Mouse (Mus musculus): ENCODE data around the gene Dlgap1. TPM values are rescaled to one million over a fixed set of nuclear protein-coding genes. Genes with fewer than 3 reads are reported as not detected.

Gene Dlgap1
- total and polyA plus RNA-seq, 2 experiments from 2014 or later = 0.20 to 0.76 TPM

DNA sequence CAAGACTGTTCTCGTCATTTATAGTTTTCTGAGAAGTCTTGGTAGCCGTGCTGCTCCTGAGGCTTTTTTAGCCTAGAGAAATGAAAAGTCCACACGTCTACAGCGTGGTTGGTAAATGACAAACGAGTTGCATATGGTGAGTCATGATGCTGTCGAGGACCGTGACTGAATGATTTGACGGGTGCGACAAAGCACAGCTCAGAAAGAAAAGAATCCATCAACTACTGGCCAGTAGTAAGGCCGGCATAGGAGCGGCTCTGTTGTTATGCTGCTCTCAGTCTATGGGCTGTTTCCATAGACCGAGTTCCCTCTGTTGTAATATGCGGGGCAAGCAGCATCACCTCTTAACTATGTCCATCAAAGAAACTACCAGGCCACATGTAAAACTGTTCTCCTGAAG is 620.3 kb downstream of the Dlgap1 start:
- 58% methylated on average over 13 of the region's 13 CpGs for WGBS
- H3K4me2 ChIP-seq (ENCODE audit: low read depth, low read length) = no peak overlapping the region
- no peaks in the 10 kb centered on the region for H3K27me3 ChIP-seq (ENCODE audit: control insufficient read depth, insufficient read depth, low read length)
- no peak overlapping the region for H3K9ac ChIP-seq (replicated peaks; ENCODE audit: low read depth, low read length)
- DNase-seq (ENCODE audit: low spot score) (no peak), ATAC-seq (ENCODE audit: insufficient read depth, low read depth) (no peak)
- no peaks in the 10 kb centered on the region for H3K9me3 ChIP-seq (replicated peaks; ENCODE audit: control insufficient read depth, low read length)
- peaks cover 4% of the 10 kb centered on the region; the same call in 1 of the 2 replicates for H3K4me1 ChIP-seq (ENCODE audit: control insufficient read depth, insufficient read depth)
- TF ChIP-seq EP300 (IDR thresholded peaks at IDR 0.05; ENCODE audit: low read depth) = no peak
- TF ChIP-seq CTCF (IDR thresholded peaks at IDR 0.05; ENCODE audit: low read depth) = no peak
- H3K36me3 ChIP-seq (replicated peaks; ENCODE audit: control insufficient read depth, insufficient read depth, low read length) = no peaks in the 10 kb centered on the region
- no peak overlapping the region for H3K4me3 ChIP-seq (ENCODE audit: low read depth, low read length)
- H3K27ac ChIP-seq (ENCODE audit: low read depth) = no peak overlapping the region

- no peaks in the 10 kb centered on the region for H3K36me3 ChIP-seq (replicated peaks; ENCODE audit: control insufficient read depth, insufficient read depth, low read length)
- DNase-seq (ENCODE audit: low spot score) (no peak), ATAC-seq (ENCODE audit: insufficient read depth, low read depth) (no peak)
- H3K4me2 ChIP-seq (ENCODE audit: low read depth, low read length) = no peak overlapping the region
- H3K4me3 ChIP-seq (ENCODE audit: low read depth, low read length) = no peak overlapping the region
- no peak overlapping the region for H3K27ac ChIP-seq (ENCODE audit: low read depth)
- no peak overlapping the region for H3K9ac ChIP-seq (replicated peaks; ENCODE audit: low read depth, low read length)
- WGBS = 47% methylated on average over 6 of the region's 6 CpGs
- no peaks in the 10 kb centered on the region for H3K9me3 ChIP-seq (replicated peaks; ENCODE audit: control insufficient read depth, low read length)
- no peaks in the 10 kb centered on the region for H3K27me3 ChIP-seq (ENCODE audit: control insufficient read depth, insufficient read depth, low read length)
- peaks cover 4% of the 10 kb centered on the region; the same call in 1 of the 2 replicates for H3K4me1 ChIP-seq (ENCODE audit: control insufficient read depth, insufficient read depth)
- TF ChIP-seq EP300 (IDR thresholded peaks at IDR 0.05; ENCODE audit: low read depth) (no peak), CTCF (IDR thresholded peaks at IDR 0.05; ENCODE audit: low read depth) (no peak)
These were observed 621.6 kb downstream of the Dlgap1 start for GRCm38 (mm10) chr17:70590506-70590905.

GRCm38 (mm10) chr17:70594277-70594676 is 625.4 kb downstream of the Dlgap1 start:
- WGBS = 56% methylated on average over 1 of the region's 1 CpGs

DNA sequence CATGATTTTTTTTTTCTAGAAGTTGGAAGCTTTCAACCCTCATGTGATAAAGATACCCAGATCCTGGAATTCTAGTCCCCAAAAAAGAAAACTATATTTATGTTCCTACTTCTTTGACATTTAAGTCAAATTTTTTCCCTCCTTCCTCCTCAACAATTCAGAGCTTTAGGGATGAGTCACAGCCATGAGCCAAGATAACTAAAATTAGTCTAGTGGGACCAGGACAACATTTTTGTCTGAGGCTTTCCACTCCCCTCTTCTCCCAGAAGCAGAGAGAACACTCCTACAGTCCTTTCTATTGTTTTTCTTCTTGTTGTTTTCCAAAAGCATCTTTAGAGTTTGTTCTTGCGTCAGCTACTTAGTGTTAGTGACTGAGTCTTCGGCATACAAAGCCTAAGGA is 627.5 kb downstream of the Dlgap1 start:
- no peaks in the 10 kb centered on the region for H3K36me3 ChIP-seq (replicated peaks; ENCODE audit: control insufficient read depth, insufficient read depth, low read length)
- 75% methylated on average over 2 of the region's 2 CpGs for WGBS
- TF ChIP-seq EP300 (IDR thresholded peaks at IDR 0.05; ENCODE audit: low read depth) (no peak), CTCF (IDR thresholded peaks at IDR 0.05; ENCODE audit: low read depth) (no peak)
- H3K9ac ChIP-seq (replicated peaks; ENCODE audit: low read depth, low read length) = no peak overlapping the region
- H3K4me3 ChIP-seq (ENCODE audit: low read depth, low read length) = no peak overlapping the region
- H3K9me3 ChIP-seq (replicated peaks; ENCODE audit: control insufficient read depth, low read length) = no peaks in the 10 kb centered on the region
- H3K4me2 ChIP-seq (ENCODE audit: low read depth, low read length) = no peak overlapping the region
- no peaks in the 10 kb centered on the region for H3K27me3 ChIP-seq (ENCODE audit: control insufficient read depth, insufficient read depth, low read length)
- H3K4me1 ChIP-seq (ENCODE audit: control insufficient read depth, insufficient read depth) = no peaks in the 10 kb centered on the region
- no peak overlapping the region for H3K27ac ChIP-seq (ENCODE audit: low read depth)
- DNase-seq (ENCODE audit: low spot score) (no peak), ATAC-seq (ENCODE audit: insufficient read depth, low read depth) (no peak)

More at GRCm38 (mm10) chr17:70594277-70594676, 625.4 kb downstream of the Dlgap1 start:
- TF ChIP-seq CTCF (IDR thresholded peaks at IDR 0.05; ENCODE audit: low read depth) (no peak), EP300 (IDR thresholded peaks at IDR 0.05; ENCODE audit: low read depth) (no peak)
- no peak overlapping the region for H3K9ac ChIP-seq (replicated peaks; ENCODE audit: low read depth, low read length)
- ATAC-seq (ENCODE audit: insufficient read depth, low read depth) (no peak), DNase-seq (ENCODE audit: low spot score) (no peak)
- H3K27ac ChIP-seq (ENCODE audit: low read depth) = no peak overlapping the region
- no peaks in the 10 kb centered on the region for H3K36me3 ChIP-seq (replicated peaks; ENCODE audit: control insufficient read depth, insufficient read depth, low read length)
- H3K4me2 ChIP-seq (ENCODE audit: low read depth, low read length) = no peak overlapping the region
- no peaks in the 10 kb centered on the region for H3K27me3 ChIP-seq (ENCODE audit: control insufficient read depth, insufficient read depth, low read length)
- H3K9me3 ChIP-seq (replicated peaks; ENCODE audit: control insufficient read depth, low read length) = no peaks in the 10 kb centered on the region
- H3K4me3 ChIP-seq (ENCODE audit: low read depth, low read length) = no peak overlapping the region
- no peaks in the 10 kb centered on the region; the same call in 1 of the 2 replicates for H3K4me1 ChIP-seq (ENCODE audit: control insufficient read depth, insufficient read depth)

GRCm38 (mm10) chr17:70600462-70600861 is 631.6 kb downstream of the Dlgap1 start:
- Histone ChIP-seq H3K4me2 (ENCODE audit: low read depth, low read length) (no peak overlapping the region), H3K9ac (replicated peaks; ENCODE audit: low read depth, low read length) (no peak overlapping the region), H3K27ac (ENCODE audit: low read depth) (no peak overlapping the region), H3K27me3 (ENCODE audit: control insufficient read depth, insufficient read depth, low read length) (no peaks in the 10 kb centered on the region), H3K4me1 (ENCODE audit: control insufficient read depth, insufficient read depth) (no peaks in the 10 kb centered on the region), H3K36me3 (replicated peaks; ENCODE audit: control insufficient read depth, insufficient read depth, low read length) (no peaks in the 10 kb centered on the region), H3K9me3 (replicated peaks; ENCODE audit: control insufficient read depth, low read length) (no peaks in the 10 kb centered on the region), H3K4me3 (ENCODE audit: low read depth, low read length) (no peak overlapping the region)
- ATAC-seq (ENCODE audit: insufficient read depth, low read depth) (no peak), DNase-seq (ENCODE audit: low spot score) (no peak)
- 69% methylated on average over 6 of the region's 6 CpGs for WGBS
- TF ChIP-seq CTCF (IDR thresholded peaks at IDR 0.05; ENCODE audit: low read depth) = no peak
- TF ChIP-seq EP300 (IDR thresholded peaks at IDR 0.05; ENCODE audit: low read depth) = no peak

DNA sequence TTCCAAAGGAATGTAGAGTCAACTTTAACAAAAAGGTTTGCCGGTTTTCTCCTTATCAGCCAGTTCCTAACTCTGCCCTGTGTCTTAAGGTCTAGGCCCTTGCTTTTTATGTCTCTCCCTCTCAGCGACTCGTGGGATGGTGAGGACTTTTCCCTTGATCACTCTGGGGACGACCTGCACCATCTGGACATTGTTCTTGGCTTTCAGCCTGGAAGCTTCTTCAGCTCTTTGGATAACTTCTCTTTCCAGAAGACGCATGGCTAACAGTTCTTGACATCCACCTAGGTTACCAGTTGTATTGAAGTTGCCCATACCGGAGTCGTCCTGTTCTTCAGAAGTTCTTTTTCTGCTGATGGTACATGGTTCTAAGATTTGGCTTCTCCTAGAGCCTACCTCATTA is 633.2 kb downstream of the Dlgap1 start:
- Histone ChIP-seq H3K9me3 (replicated peaks; ENCODE audit: control insufficient read depth, low read length) (no peaks in the 10 kb centered on the region), H3K36me3 (replicated peaks; ENCODE audit: control insufficient read depth, insufficient read depth, low read length) (no peaks in the 10 kb centered on the region), H3K4me2 (ENCODE audit: low read depth, low read length) (no peak overlapping the region), H3K27ac (ENCODE audit: low read depth) (no peak overlapping the region), H3K4me3 (ENCODE audit: low read depth, low read length) (no peak overlapping the region), H3K9ac (replicated peaks; ENCODE audit: low read depth, low read length) (no peak overlapping the region), H3K4me1 (ENCODE audit: control insufficient read depth, insufficient read depth) (no peaks in the 10 kb centered on the region), H3K27me3 (ENCODE audit: control insufficient read depth, insufficient read depth, low read length) (no peaks in the 10 kb centered on the region)
- no peak for TF ChIP-seq EP300 (IDR thresholded peaks at IDR 0.05; ENCODE audit: low read depth)
- no peak for TF ChIP-seq CTCF (IDR thresholded peaks at IDR 0.05; ENCODE audit: low read depth)
- DNase-seq (ENCODE audit: low spot score) = no peak
- no peak for ATAC-seq (ENCODE audit: insufficient read depth, low read depth)
- WGBS = 66% methylated on average over 7 of the region's 7 CpGs
